Mouse (Mus musculus) embryonic facial prominence, embryonic 15.5 days (tissue): ENCODE measurements at regions not wholly inside any gene's neighbourhood (a gene's known extent, or its start where the extent isn't known, plus 50 kb on each side); places are given as distances from the start of the nearest gene placed in this dataset.

Experiments used
- ATAC-seq: fragments of 200-750 bp; cut with Nextera tagmentation; 2 replicates; pipeline ENCODE4 v1.8.0; 2017; ENCODE audit warnings: low read depth, moderate TSS enrichment; ENCODE audit not compliant: insufficient number of reproducible peaks, low FRiP score, low TSS enrichment
- H3K27ac ChIP-seq: fragments of 300-500 bp; sonication (generic); replicated peaks from 2 replicates; pipeline ENCODE4 v1.5.1; 2015; ENCODE audit warnings: mild to moderate bottlenecking, inconsistent platforms
- H3K27me3 ChIP-seq: fragments of 300-500 bp; sonication (generic); 2 replicates; pipeline ENCODE4 v1.6.1; 2015; ENCODE audit warnings: inconsistent platforms
- H3K36me3 ChIP-seq: fragments of 300-500 bp; sonication (generic); 2 replicates; pipeline ENCODE4 v1.6.1; 2015; ENCODE audit warnings: mild to moderate bottlenecking, inconsistent platforms
- H3K4me1 ChIP-seq: fragments of 300-500 bp; sonication (generic); 2 replicates; pipeline ENCODE4 v1.6.1; 2015; ENCODE audit warnings: inconsistent platforms
- H3K4me2 ChIP-seq: fragments of 300-500 bp; sonication (generic); replicated peaks from 2 replicates; pipeline ENCODE4 v1.6.1; 2015; ENCODE audit warnings: mild to moderate bottlenecking, inconsistent platforms
- H3K4me3 ChIP-seq: fragments of 300-500 bp; sonication (generic); replicated peaks from 2 replicates; pipeline ENCODE4 v1.5.1; 2015; ENCODE audit warnings: mild to moderate bottlenecking, inconsistent platforms
- H3K9ac ChIP-seq: fragments of 300-500 bp; sonication (generic); 2 replicates; pipeline ENCODE4 v1.6.1; 2015; ENCODE audit warnings: inconsistent platforms
- H3K9me3 ChIP-seq: fragments of 300-500 bp; sonication (generic); replicated peaks from 2 replicates; pipeline ENCODE4 v1.6.1; 2016; ENCODE audit warnings: inconsistent platforms
- WGBS: fragments of 180-500 bp; shearing (Covaris S2); methylation state at CpG from one replicate; pipeline ENCODE4 v1.1.7; 2015; 5-methylcytosine and 5-hydroxymethylcytosine counted together

GRCm38 (mm10) chr1:183802351-183802750 lies 210.8 kb upstream of the Dusp10 start:
- Histone ChIP-seq H3K4me2 (no peak overlapping the region), H3K27ac (no peak overlapping the region), H3K9me3 (no peaks in the 10 kb centered on the region), H3K4me3 (no peak overlapping the region), H3K4me1 (peaks cover 10% of the 10 kb centered on the region), H3K9ac (no peak overlapping the region), H3K36me3 (no peaks in the 10 kb centered on the region), H3K27me3 (no peaks in the 10 kb centered on the region)
- WGBS = 73% methylated on average over 4 of the region's 4 CpGs
- no peak for ATAC-seq

GRCm38 (mm10) chr1:183803357-183803756 lies 209.7 kb upstream of the Dusp10 start:
- no peaks in the 10 kb centered on the region for H3K27me3 ChIP-seq
- no peak overlapping the region for H3K9ac ChIP-seq
- ATAC-seq = no peak
- no peak overlapping the region for H3K27ac ChIP-seq
- H3K4me3 ChIP-seq = no peak overlapping the region
- no peak overlapping the region for H3K4me2 ChIP-seq
- no peaks in the 10 kb centered on the region for H3K36me3 ChIP-seq
- H3K9me3 ChIP-seq = no peaks in the 10 kb centered on the region
- peaks cover 9% of the 10 kb centered on the region for H3K4me1 ChIP-seq
- 79% methylated on average over 5 of the region's 5 CpGs for WGBS

DNA sequence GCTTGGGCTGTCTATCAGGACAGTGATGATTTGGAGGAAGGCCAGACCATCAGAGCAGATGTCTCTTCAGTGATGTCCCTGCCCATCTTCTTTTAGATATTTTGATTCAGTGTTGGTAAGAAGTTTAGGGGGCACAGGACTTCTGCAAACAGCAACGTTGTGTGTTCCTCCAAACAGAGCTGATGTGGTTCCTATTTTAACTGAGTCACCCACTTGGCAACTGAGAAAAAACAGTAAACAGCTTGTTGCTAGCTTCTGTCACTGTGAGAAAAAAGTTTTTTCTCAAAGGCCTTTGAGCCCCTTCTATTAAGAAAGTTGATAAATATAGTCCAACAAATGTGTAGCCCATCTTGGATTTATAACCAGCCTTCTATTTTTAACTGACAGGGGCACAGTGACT lies 209.3 kb upstream of the Dusp10 start:
- Histone ChIP-seq H3K4me1 (peaks cover 5% of the 10 kb centered on the region), H3K9ac (no peak overlapping the region), H3K4me3 (no peak overlapping the region), H3K4me2 (no peak overlapping the region), H3K27me3 (no peaks in the 10 kb centered on the region), H3K27ac (no peak overlapping the region), H3K9me3 (no peaks in the 10 kb centered on the region), H3K36me3 (no peaks in the 10 kb centered on the region)
- ATAC-seq = no peak
- WGBS = 50% methylated on average over 1 of the region's 1 CpGs

DNA sequence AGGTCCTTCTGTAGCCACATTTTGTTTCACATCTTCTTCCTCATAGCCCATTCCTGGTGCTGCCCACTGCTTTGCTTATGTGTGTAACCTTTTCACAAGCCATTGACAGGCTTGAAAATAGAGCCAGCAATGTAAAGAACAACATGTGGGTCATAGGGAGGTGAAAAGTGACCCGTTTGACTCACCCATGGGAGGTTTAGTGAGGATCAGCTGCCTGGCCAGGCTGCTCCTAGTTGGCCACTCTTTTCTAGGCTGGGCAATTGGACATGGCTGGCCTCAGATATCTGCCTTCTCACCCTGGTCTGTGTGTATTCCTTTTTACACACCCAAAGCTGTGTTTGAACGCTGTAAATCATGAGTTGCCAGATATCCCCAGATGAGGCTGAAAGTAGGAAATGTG lies 208.8 kb upstream of the Dusp10 start:
- no peak for ATAC-seq
- Histone ChIP-seq H3K27me3 (no peaks in the 10 kb centered on the region), H3K9ac (no peak overlapping the region), H3K36me3 (no peaks in the 10 kb centered on the region), H3K4me1 (no peaks in the 10 kb centered on the region), H3K27ac (no peak overlapping the region), H3K4me2 (no peak overlapping the region), H3K9me3 (no peaks in the 10 kb centered on the region), H3K4me3 (no peak overlapping the region)
- WGBS = 82% methylated on average over 2 of the region's 2 CpGs

GRCm38 (mm10) chr1:183806864-183807730 lies 206.0 kb upstream of the Dusp10 start:
- no peak overlapping the region for H3K4me2 ChIP-seq
- peak; percentile 54; the same call in 1 of the 2 replicates for ATAC-seq
- H3K4me1 ChIP-seq = no peaks in the 10 kb centered on the region
- no peak overlapping the region for H3K27ac ChIP-seq
- no peak overlapping the region for H3K4me3 ChIP-seq
- no peaks in the 10 kb centered on the region for H3K36me3 ChIP-seq
- no peak overlapping the region for H3K9ac ChIP-seq
- H3K27me3 ChIP-seq = no peaks in the 10 kb centered on the region
- WGBS = 61% methylated on average over 8 of the region's 8 CpGs
- H3K9me3 ChIP-seq = no peaks in the 10 kb centered on the region

- no peak overlapping the region for H3K4me2 ChIP-seq
- H3K4me3 ChIP-seq = no peak overlapping the region
- WGBS = 72% methylated on average over 2 of the region's 2 CpGs
- no peaks in the 10 kb centered on the region for H3K27me3 ChIP-seq
- H3K36me3 ChIP-seq = no peaks in the 10 kb centered on the region
- H3K9me3 ChIP-seq = no peaks in the 10 kb centered on the region
- no peak overlapping the region for H3K27ac ChIP-seq
- no peaks in the 10 kb centered on the region for H3K4me1 ChIP-seq
- H3K9ac ChIP-seq = no peak overlapping the region
- no peak for ATAC-seq
These were observed 204.9 kb upstream of the Dusp10 start for GRCm38 (mm10) chr1:183808168-183808567.

DNA sequence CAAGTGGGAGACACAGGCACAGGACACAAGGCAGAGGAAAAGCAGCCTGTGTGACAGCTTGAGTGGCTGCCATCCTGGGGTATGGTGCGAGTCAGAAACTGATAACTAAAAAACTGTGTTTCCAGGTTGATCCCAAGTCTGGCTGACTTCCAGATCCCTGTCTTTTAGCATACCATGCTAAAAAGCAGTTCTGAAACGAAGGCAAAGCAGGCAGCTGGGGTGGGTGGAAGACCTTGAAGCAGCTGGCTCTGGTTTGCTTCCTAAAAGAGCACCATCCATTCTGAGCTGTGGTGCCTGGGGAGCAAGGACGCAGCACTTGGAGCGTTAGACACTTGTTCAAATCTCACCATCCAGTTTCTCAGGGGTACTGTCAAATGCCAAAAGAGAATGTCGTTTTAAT lies 192.5 kb upstream of the Dusp10 start:
- H3K36me3 ChIP-seq = no peaks in the 10 kb centered on the region
- no peak for ATAC-seq
- H3K4me1 ChIP-seq = no peaks in the 10 kb centered on the region
- no peaks in the 10 kb centered on the region for H3K9me3 ChIP-seq
- H3K27ac ChIP-seq = no peak overlapping the region
- WGBS = 29% methylated on average over 5 of the region's 5 CpGs
- H3K4me3 ChIP-seq = no peak overlapping the region
- no peak overlapping the region for H3K4me2 ChIP-seq
- no peaks in the 10 kb centered on the region for H3K27me3 ChIP-seq
- no peak overlapping the region for H3K9ac ChIP-seq

GRCm38 (mm10) chr1:183826300-183826699 lies 186.8 kb upstream of the Dusp10 start:
- 19% methylated on average over 4 of the region's 4 CpGs for WGBS
- Histone ChIP-seq H3K36me3 (no peaks in the 10 kb centered on the region), H3K27me3 (no peaks in the 10 kb centered on the region), H3K9ac (no peak overlapping the region), H3K4me3 (no peak overlapping the region), H3K4me2 (no peak overlapping the region), H3K27ac (no peak overlapping the region), H3K4me1 (no peaks in the 10 kb centered on the region), H3K9me3 (no peaks in the 10 kb centered on the region)
- no peak for ATAC-seq

- Histone ChIP-seq H3K4me1 (no peaks in the 10 kb centered on the region), H3K9ac (no peak overlapping the region), H3K27me3 (no peaks in the 10 kb centered on the region), H3K4me3 (no peak overlapping the region), H3K4me2 (no peak overlapping the region), H3K36me3 (no peaks in the 10 kb centered on the region), H3K27ac (no peak overlapping the region), H3K9me3 (no peaks in the 10 kb centered on the region)
- ATAC-seq = no peak
- 59% methylated on average over 4 of the region's 4 CpGs for WGBS
These were observed 168.0 kb upstream of the Dusp10 start for GRCm38 (mm10) chr1:183845135-183845534.

DNA sequence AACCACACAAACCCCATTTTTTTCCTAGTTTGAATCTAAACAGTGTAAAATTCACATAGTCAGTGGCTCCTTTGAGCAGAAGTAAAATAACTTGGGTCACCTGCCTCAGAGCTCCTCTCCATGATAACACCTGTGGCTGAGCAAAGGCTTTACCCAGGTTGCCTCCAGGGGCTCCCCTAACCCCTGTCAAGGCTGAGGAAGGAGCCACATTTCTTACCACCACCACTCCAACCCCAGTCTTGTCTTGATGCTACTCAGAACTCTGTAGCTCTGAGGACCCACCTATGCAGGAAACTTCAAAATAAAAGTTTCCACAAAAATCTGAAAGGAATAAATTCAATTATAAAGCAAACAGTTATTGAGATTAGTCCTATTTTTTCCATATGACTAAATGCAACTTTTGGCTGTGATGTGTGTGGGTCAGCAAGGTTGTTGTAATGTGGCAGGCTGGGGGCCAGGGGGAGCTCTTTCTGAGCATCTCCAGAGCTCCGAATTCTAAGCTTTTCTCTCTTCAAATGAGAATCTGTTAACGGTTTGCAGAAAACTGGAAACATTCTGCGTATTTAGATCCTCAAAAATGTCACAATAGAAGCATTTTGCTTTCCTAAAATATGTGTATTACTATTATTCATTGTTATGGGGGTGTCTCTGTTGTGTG lies 159.0 kb upstream of the Dusp10 start:
- WGBS = 58% methylated on average over 3 of the region's 3 CpGs
- Histone ChIP-seq H3K9me3 (no peaks in the 10 kb centered on the region), H3K27ac (no peak overlapping the region), H3K4me1 (no peaks in the 10 kb centered on the region), H3K36me3 (no peaks in the 10 kb centered on the region), H3K27me3 (no peaks in the 10 kb centered on the region), H3K4me2 (no peak overlapping the region), H3K4me3 (no peak overlapping the region), H3K9ac (no peak overlapping the region)
- no peak for ATAC-seq

- 79% methylated on average over 4 of the region's 4 CpGs for WGBS
These were observed 148.0 kb upstream of the Dusp10 start for GRCm38 (mm10) chr1:183865111-183865510.

More at GRCm38 (mm10) chr1:183865111-183865510, 148.0 kb upstream of the Dusp10 start:
- no peaks in the 10 kb centered on the region for H3K4me1 ChIP-seq
- no peak overlapping the region for H3K4me2 ChIP-seq
- no peak for ATAC-seq
- H3K9me3 ChIP-seq = no peaks in the 10 kb centered on the region
- H3K4me3 ChIP-seq = no peak overlapping the region
- no peaks in the 10 kb centered on the region for H3K27me3 ChIP-seq
- H3K9ac ChIP-seq = no peak overlapping the region
- no peak overlapping the region for H3K27ac ChIP-seq
- no peaks in the 10 kb centered on the region for H3K36me3 ChIP-seq
